Mouse (Mus musculus): ENCODE results near the gene Mfsd4b1. TPM values are rescaled to one million over a fixed set of nuclear protein-coding genes. Genes with fewer than 3 reads are reported as not detected.
"Not testable (repeated sequence)": the region's sequence is repeated elsewhere in the genome, so short reads cannot be mapped to it uniquely, and the experiment has no call there.

Gene Mfsd4b1
- polyA plus RNA-seq, 1 experiment from 2014 or later, result 0.69 TPM

- Histone ChIP-seq H3K4me3 (ENCODE audit: low read depth, low read length) (no peak overlapping the region), H3K9ac (replicated peaks; ENCODE audit: low read depth) (no peak overlapping the region), H3K27me3 (replicated peaks; ENCODE audit: insufficient read depth, low read length) (no peaks in the 10 kb centered on the region), H3K27ac (ENCODE audit: low read length) (no peak overlapping the region), H3K9me3 (ENCODE audit: low read length) (no peaks in the 10 kb centered on the region), H3K4me2 (replicated peaks; ENCODE audit: low read depth, low read length) (no peak overlapping the region), H3K36me3 (ENCODE audit: insufficient read depth, low read length) (no peaks in the 10 kb centered on the region), H3K4me1 (ENCODE audit: insufficient read depth, low read depth, low read length) (no peaks in the 10 kb centered on the region)
- DNase-seq (ENCODE audit: low spot score) (no peak), ATAC-seq (no peak)
- TF ChIP-seq EP300 (IDR thresholded peaks at IDR 0.05) (no peak), CTCF (IDR thresholded peaks at IDR 0.05) (no peak)
- 70% methylated on average over 11 of the region's 11 CpGs for WGBS
Measured at GRCm38 (mm10) chr10:40009591-40009990, 15.5 kb downstream of the Mfsd4b1 start.

DNA sequence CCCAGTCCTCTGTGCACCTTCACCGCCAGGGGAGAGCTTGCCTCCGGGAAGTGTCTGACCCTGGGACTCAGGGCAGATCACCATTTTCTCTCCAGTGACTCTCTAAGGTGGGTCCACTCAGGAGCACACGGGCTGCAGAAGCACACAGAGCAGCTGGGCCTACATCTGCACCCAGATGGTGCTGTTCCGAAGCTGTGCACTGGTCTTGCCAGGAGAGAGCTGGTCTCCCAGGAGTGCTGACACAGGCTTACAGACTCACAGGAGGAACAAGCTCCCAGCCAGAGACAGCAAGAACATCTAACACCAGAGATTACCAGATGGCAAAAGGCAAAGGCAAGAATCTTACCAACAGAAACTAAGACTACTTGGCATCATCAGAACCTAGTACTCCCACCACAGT lies 16.2 kb downstream of the Mfsd4b1 start:
- H3K36me3 ChIP-seq (ENCODE audit: insufficient read depth, low read length); H3K27ac ChIP-seq (ENCODE audit: low read length); H3K4me1 ChIP-seq (ENCODE audit: insufficient read depth, low read depth, low read length); H3K4me3 ChIP-seq (ENCODE audit: low read depth, low read length); H3K9me3 ChIP-seq (ENCODE audit: low read length); ATAC-seq; DNase-seq (ENCODE audit: low spot score); H3K4me2 ChIP-seq (replicated peaks; ENCODE audit: low read depth, low read length); H3K9ac ChIP-seq (replicated peaks; ENCODE audit: low read depth); H3K27me3 ChIP-seq (replicated peaks; ENCODE audit: insufficient read depth, low read length): not testable (repeated sequence)
- WGBS, result 77% methylated on average over 4 of the region's 4 CpGs

GRCm38 (mm10) chr10:40007953-40008352 lies 17.1 kb downstream of the Mfsd4b1 start:
- DNase-seq (ENCODE audit: low spot score) (no peak), ATAC-seq (no peak)
- WGBS, result 75% methylated on average over 4 of the region's 4 CpGs
- Histone ChIP-seq H3K9me3 (ENCODE audit: low read length) (no peaks in the 10 kb centered on the region), H3K27ac (ENCODE audit: low read length) (no peak overlapping the region), H3K4me3 (ENCODE audit: low read depth, low read length) (no peak overlapping the region), H3K9ac (replicated peaks; ENCODE audit: low read depth) (no peak overlapping the region), H3K4me1 (ENCODE audit: insufficient read depth, low read depth, low read length) (no peaks in the 10 kb centered on the region), H3K4me2 (replicated peaks; ENCODE audit: low read depth, low read length) (no peak overlapping the region), H3K27me3 (replicated peaks; ENCODE audit: insufficient read depth, low read length) (no peaks in the 10 kb centered on the region), H3K36me3 (ENCODE audit: insufficient read depth, low read length) (no peaks in the 10 kb centered on the region)
- no peak for TF ChIP-seq EP300 (IDR thresholded peaks at IDR 0.05)
- TF ChIP-seq CTCF (IDR thresholded peaks at IDR 0.05), result no peak

DNA sequence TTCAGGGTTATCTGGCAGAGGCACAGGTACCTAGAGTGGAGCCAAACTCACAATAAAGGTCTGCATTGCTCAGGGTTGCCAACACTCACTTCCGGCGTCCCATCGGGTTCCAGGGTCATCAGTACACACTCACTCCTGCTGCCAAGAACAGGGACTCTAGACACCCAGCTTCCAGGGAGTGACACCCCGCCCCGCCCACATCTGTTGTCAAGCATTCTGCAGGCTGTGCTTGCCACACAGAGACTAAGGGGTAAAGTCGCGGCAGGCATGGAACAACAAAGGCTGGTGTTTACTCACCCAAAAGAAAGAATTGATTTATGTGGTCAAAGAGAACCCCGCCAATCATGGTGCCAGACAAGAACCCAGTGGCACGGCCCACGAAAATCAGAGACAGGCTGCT lies 18.1 kb downstream of the Mfsd4b1 start:
- H3K4me1 ChIP-seq (ENCODE audit: insufficient read depth, low read depth, low read length), result no peaks in the 10 kb centered on the region
- H3K9ac ChIP-seq (replicated peaks; ENCODE audit: low read depth), result no peak overlapping the region
- no peaks in the 10 kb centered on the region for H3K9me3 ChIP-seq (ENCODE audit: low read length)
- WGBS, result 71% methylated on average over 10 of the region's 10 CpGs
- no peak for TF ChIP-seq CTCF (IDR thresholded peaks at IDR 0.05)
- TF ChIP-seq EP300 (IDR thresholded peaks at IDR 0.05), result no peak
- H3K4me2 ChIP-seq (replicated peaks; ENCODE audit: low read depth, low read length), result no peak overlapping the region
- H3K27ac ChIP-seq (ENCODE audit: low read length), result no peak overlapping the region
- H3K36me3 ChIP-seq (ENCODE audit: insufficient read depth, low read length), result no peaks in the 10 kb centered on the region
- H3K4me3 ChIP-seq (ENCODE audit: low read depth, low read length), result no peak overlapping the region
- DNase-seq (ENCODE audit: low spot score) (no peak), ATAC-seq (no peak)
- H3K27me3 ChIP-seq (replicated peaks; ENCODE audit: insufficient read depth, low read length), result no peaks in the 10 kb centered on the region

DNA sequence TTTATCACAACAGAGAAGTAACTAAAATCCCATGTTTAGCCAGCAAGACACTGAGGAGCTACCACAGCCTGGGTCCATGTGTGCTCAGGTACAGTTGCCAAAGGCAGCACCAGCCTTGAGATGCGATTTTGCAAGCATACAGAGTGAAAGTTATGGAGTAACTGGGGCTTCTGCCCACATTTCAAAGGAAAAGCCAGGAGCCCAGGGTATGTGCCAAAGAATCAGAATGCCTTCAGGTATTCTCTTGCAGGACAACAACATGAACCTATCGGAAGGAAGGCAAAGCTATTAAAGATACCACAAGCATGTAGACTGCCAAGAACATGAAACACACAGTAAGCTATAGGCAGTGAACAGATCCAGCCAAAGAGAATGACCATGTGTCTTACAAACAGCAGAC lies 24.3 kb downstream of the Mfsd4b1 start:
- H3K27ac ChIP-seq (ENCODE audit: low read length), result no peak overlapping the region
- no peaks in the 10 kb centered on the region for H3K4me1 ChIP-seq (ENCODE audit: insufficient read depth, low read depth, low read length)
- H3K9me3 ChIP-seq (ENCODE audit: low read length), result no peaks in the 10 kb centered on the region
- TF ChIP-seq EP300 (IDR thresholded peaks at IDR 0.05) (no peak), CTCF (IDR thresholded peaks at IDR 0.05) (no peak)
- DNase-seq (ENCODE audit: low spot score) (no peak), ATAC-seq (no peak)
- no peaks in the 10 kb centered on the region for H3K36me3 ChIP-seq (ENCODE audit: insufficient read depth, low read length)
- H3K9ac ChIP-seq (replicated peaks; ENCODE audit: low read depth), result no peak overlapping the region
- no peak overlapping the region for H3K4me3 ChIP-seq (ENCODE audit: low read depth, low read length)
- no peaks in the 10 kb centered on the region for H3K27me3 ChIP-seq (replicated peaks; ENCODE audit: insufficient read depth, low read length)
- 93% methylated on average over 2 of the region's 2 CpGs for WGBS
- H3K4me2 ChIP-seq (replicated peaks; ENCODE audit: low read depth, low read length), result no peak overlapping the region

GRCm38 (mm10) chr10:39991155-39991554 lies 33.9 kb downstream of the Mfsd4b1 start:
- H3K4me1 ChIP-seq (ENCODE audit: insufficient read depth, low read depth, low read length), result no peaks in the 10 kb centered on the region
- DNase-seq (ENCODE audit: low spot score), result no peak
- no peak for TF ChIP-seq EP300 (IDR thresholded peaks at IDR 0.05)
- no peak for TF ChIP-seq CTCF (IDR thresholded peaks at IDR 0.05)
- no peak overlapping the region for H3K4me2 ChIP-seq (replicated peaks; ENCODE audit: low read depth, low read length)
- no peak overlapping the region for H3K27ac ChIP-seq (ENCODE audit: low read length)
- no peak overlapping the region for H3K4me3 ChIP-seq (ENCODE audit: low read depth, low read length)
- no peak overlapping the region for H3K9ac ChIP-seq (replicated peaks; ENCODE audit: low read depth)
- H3K27me3 ChIP-seq (replicated peaks; ENCODE audit: insufficient read depth, low read length), result no peaks in the 10 kb centered on the region
- WGBS, result 44% methylated on average over 4 of the region's 4 CpGs
- no peaks in the 10 kb centered on the region for H3K9me3 ChIP-seq (ENCODE audit: low read length)
- no peak for ATAC-seq
- no peaks in the 10 kb centered on the region for H3K36me3 ChIP-seq (ENCODE audit: insufficient read depth, low read length)

DNA sequence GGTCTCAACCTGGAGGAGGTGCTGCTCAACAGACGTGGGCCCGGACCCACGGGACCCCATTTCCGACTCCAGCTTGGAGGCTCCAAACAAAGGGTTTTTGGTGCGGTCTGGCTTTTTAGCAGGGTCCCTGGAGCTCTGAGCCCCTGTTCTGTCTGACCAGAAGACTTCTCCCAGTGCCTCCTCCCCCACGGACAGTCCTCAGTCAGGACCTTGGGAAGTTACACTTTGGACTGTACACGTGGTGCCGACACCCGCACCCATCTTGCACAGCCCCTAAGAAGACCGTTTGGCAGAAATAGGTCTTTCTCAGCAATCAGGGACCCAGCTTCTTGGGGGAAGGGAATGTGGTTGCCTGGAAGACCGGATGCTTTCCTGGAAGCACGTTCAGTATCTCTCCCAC lies 38.6 kb downstream of the Mfsd4b1 start, which contains the start of gene Mfsd4b5:
Gene Mfsd4b5 (minus strand): TSS at position 181 of the 400 bp plus-strand sequence.
- Histone ChIP-seq H3K4me1 (ENCODE audit: insufficient read depth, low read depth, low read length) (no peaks in the 10 kb centered on the region), H3K4me2 (replicated peaks; ENCODE audit: low read depth, low read length) (no peak within 1 kb of the TSS), H3K4me3 (ENCODE audit: low read depth, low read length) (no peak within 1 kb of the TSS), H3K9me3 (ENCODE audit: low read length) (no peaks in the 10 kb centered on the region), H3K27me3 (replicated peaks; ENCODE audit: insufficient read depth, low read length) (no peaks in the 10 kb centered on the region), H3K27ac (ENCODE audit: low read length) (no peak within 1 kb of the TSS), H3K36me3 (ENCODE audit: insufficient read depth, low read length) (no peaks in the 10 kb centered on the region), H3K9ac (replicated peaks; ENCODE audit: low read depth) (no peak within 1 kb of the TSS)
- TF ChIP-seq CTCF (IDR thresholded peaks at IDR 0.05), result no peak
- no peak for TF ChIP-seq EP300 (IDR thresholded peaks at IDR 0.05)
- DNase-seq (ENCODE audit: low spot score) (no peak), ATAC-seq (no peak)
- 81% methylated on average over 12 of the region's 12 CpGs for WGBS
